Mouse (Mus musculus) embryo, embryonic 10.5 days (tissue): ENCODE data around the gene Gtf2h3.
"Not testable (repeated sequence)": the region's sequence is repeated elsewhere in the genome, so short reads cannot be mapped to it uniquely, and the experiment has no call there.

ENCODE experiments used
- DNase-seq: peaks from one replicate; pipeline ENCODE4 v3.0.0-alpha.2; 2015; ENCODE audit warnings: low spot score

Gtf2h3 gene

DNA sequence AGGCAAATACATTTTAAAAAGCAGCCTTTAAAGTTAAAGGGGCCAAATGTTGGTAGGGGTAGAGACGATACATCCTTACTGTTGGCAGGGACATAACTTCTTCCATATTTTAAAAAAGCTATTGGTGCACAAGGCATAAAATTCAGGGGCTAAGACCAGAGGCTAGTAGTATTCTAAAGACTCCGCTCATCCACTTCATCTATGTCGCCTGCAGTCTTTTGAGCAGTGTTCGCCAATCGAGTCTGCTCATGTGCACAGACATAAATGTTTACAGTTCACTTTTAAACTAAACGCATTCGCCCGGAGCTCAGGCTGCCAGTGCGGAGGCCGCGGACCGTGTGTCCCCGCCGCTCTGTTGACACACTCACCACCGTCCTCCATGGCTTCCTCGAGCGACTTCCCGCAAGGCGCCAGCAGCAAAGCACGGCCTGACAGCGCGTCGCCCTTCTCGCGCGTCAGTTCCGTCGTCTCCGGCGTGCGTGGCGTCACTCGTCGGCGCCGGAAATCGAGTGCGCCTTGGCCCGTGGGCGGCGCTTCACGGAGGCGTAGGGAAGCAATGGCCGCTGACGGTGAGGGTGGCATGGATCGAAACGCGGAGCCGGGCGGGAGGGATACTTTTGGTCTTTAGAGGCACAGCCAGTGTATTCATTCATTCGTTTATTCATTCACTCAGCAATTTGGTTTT, at the start of gene Gtf2h3, which contains the start of gene Eif2b1:
Gene Gtf2h3 (plus strand): TSS at position 508 of the 685 bp plus-strand sequence.
Gene Eif2b1 (minus strand): TSS at position 499 of the 685 bp plus-strand sequence.
- DNase-seq, result peak; percentile 96

DNA sequence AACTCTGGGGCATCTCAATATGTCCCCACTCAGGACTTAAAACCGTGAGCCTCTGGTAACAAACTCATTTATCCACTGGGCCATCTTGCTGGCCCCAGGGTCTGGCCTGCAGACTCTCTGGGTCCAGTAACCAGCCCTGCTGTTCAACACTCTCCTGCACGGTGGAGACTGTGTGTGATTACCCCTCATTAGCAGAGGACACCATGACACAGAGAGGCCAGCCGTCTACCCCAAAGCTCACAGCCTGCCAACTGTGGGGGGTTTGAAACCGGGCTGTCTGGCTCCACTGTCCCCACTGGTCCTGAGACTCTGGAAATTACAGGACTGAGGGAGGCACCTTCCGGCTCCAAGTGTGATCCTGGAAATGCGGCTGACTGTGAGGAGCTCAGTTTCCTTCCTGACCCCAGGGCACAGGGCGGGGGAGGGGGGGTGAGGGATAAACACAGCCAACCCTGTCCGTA, 49.7 kb upstream of the Gtf2h3 start:
- DNase-seq, result no peak

DNA sequence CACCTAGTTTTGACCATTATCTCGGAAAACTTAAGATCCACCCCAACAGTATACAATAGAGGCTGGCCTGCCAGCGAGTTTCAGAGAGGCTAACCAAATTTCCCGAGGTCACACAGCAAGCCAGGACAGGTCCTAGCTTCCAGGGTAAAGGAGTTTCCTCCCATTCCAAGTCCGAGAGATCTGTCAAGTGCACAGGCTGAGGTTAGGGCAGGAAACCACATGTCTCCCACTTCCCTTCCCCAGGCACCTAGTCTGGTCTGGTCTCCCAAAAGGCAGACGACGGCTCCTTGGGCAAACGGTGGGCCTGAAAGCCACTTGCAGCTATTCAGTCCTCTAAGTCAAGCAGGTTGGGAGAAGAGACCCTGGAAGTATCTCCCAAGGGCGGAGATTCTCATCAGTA, 49.2 kb upstream of the Gtf2h3 start:
- no peak for DNase-seq

DNA sequence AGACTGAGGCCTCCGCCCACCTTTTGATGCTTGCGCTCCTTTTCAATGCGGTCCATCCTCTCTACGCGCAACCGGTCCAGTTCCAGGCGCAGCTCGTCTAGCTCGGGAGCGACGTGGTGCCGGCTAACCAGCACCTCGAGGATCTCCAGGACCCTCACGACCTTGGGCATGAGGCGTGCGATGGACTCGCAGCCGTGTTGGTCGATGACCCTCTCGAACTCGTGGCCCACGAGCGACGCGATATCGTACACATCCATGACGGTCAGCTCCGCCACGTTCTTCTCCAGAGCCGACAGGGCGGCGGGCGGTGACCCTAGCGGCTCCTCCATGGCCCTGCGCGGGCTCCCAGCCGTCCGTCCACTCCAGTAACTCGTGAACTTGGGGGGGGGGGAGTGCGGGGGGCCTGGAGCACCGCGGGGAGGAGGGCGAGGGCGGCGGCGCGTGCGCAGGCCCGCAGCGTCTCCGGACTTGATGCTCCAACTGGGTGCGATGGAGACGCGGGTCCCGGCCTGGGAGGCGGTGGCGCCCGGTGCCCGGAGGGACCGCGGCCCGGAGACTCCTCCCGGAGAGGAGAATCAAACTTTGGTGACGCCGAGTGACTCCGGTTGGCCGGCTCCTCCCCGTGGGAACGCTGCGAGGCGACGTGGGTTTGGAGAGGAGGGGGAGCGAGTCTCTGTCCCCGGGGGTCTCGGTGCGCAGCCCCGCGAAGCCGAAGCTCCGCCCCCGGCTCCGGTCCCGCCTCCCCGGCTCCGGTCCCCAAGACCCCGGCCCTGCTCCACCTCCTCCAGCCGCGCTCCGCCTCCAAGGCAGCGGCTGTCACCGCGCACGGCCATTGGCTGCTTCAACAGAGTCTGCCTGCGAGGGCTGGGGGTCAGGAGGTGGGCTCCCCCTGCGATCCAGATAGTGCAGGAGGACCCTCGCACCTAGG, 48.0 kb upstream of the Gtf2h3 start, which contains the start of gene Rilpl1:
Gene Rilpl1 (minus strand): TSS at position 737 of the 928 bp plus-strand sequence.
- peak; percentile 93 for DNase-seq

DNA sequence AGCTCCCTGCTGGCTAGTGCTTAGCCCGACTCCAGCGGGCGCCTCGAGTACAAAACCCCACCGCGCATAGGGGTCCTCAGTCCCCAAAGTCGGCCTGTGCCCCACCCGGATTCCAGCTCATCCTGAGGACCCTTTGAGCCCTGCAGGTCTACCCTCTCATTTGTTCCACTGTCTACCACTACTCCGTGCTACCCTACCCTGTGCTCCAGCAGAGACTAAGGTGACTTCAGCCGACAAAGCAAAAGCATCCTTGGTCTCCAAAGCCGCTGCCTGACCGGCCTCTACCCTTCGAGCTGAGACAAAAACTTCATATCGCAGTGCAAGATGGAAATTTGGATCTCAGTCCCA, 47.4 kb upstream of the Gtf2h3 start:
- DNase-seq, result no peak

DNA sequence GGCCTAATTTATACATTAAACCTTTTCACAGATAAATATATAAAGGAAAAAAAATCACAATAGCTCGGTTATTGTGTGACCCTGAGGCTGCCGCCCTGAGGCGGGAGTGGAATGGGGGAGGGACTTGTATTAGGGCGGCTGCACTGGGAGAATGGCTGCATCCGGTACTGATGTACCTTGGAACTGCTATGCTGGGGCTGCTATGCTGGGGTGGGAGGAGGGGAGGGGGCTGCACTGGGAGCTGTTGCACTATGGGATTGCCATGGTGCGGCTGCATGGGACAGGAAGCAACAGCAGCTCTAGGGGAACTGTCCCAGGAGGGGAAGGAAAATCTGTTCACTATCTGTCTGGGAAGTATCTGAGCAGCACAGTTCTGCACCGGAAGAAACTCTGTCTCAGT, 46.5 kb upstream of the Gtf2h3 start:
- DNase-seq, result no peak

DNA sequence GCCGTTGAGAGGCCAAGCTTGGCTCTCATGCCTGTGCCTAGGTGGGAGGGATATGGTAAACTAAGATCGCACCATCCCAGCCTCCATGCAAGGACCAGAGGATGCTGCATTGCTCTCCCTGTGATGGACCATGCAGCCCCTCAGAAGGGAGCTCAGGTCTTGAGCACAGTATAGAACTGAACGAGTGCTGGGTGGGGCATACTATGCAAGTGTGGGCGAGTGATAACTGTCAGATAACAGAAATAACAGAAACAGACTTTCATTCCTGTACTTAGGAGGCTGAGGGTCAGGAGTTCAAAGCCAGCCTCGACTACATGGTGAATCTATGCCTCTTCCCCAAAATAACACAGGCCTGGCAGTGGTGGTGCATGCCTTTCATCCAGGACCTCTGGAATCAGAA, 43.9 kb upstream of the Gtf2h3 start:
- no peak for DNase-seq

DNA sequence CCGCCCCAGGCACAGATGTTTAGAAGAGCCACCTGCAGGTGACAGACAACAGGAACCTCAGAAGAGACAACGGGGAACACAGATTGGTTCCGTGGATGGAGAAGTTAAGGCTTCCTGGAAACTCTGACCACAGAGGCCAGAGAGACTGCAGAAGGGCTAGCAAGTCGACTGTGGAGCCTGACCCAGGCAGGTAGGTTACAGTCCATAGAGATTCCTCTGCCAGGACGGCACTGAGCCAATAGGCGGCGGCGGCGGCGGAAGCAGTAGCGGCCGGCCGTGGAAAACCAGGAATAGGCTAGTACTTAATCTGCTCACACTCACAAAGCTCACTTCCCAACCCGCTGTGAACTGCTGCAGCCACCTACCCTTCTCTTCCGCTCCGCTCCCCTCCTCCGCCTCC, 42.2 kb upstream of the Gtf2h3 start:
- peak; percentile 46 for DNase-seq

DNA sequence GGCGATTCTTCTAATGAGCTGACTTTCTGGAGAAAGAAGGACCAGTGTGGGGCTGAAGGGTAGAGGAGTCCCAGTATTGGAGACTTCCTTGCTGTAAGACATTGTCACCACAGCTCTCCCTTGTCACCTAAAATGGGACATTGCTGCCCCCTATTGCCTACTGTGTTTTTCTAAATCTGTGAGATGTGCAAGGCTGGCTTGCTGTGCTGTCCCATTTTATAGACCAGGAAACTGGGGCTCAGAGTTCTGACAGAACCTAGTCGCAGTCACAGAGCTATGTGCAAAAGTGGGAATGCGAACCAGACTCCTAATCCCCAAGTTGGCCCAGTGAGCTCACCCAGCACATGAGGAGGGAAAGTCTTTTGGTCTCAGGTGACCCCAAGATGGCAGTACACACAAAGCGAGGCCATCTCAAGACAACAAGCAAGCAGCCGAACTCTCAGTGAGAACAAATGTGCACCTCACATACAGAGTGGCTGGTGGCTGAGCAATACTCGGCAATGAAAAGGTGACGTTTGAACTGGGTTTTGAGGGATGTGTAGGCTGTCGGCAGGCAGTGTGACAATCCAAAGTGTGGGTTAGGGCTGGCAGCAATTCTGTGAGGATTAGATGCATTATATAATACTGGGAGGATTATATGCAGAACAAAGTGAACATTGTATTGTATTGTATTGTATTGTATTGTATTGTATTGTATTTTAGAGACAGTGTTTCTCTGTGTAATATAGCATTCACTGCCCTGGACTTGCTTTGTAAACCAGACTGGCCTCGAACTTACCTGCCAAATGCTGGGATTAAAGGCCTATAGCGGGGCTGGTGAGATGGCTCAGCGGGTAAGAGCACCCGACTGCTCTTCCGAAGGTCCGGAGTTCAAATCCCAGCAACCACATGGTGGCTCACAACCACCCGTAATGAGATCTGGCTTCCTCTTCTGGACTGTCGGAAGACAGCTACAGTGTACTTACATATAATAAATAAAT, 39.8 kb upstream of the Gtf2h3 start:
- peak; percentile 74 for DNase-seq

DNA sequence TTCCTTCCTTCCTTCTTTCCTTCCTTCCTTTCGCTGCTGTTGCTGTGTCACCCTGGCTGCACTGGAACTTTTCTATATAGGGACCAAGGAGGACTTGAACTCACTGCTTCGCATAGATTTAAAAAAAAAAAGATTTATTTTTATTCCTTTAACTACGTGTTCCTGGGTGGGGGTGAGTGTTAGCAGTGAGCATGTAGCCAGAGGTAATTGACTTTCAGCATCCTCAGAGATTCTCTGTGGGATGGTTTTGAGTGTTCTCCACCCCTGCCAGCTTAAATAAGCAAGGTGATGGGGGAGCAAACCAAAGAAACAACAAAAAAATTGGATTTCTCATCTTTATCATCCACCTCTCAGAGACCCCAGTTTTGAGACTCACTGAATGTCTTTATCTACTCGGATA, 39.0 kb upstream of the Gtf2h3 start:
- DNase-seq, result no peak

DNA sequence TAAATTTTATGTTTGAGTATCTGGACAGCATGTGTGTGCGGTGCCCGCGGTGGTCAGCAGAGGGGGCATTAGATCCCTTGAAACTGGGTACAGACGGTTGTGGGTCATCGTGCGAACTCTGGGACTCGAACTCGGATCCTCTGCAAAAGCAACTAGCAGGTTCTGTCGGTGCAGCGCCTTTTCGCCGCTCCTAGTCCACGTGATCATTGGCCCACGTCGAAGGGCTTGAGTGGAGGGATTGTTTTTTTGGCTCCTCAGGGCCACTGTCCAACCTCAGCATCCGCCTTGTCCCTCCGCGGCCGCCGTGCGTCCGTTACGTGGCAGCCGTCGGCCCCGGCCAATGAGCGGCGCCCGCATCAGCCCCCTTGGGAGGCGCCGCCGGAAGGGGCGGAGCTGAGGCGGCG, 38.6 kb upstream of the Gtf2h3 start, which contains the start of gene Tmed2:
Gene Tmed2 (plus strand): TSS at position 313 of the 404 bp plus-strand sequence.
- peak; percentile 97 for DNase-seq

DNA sequence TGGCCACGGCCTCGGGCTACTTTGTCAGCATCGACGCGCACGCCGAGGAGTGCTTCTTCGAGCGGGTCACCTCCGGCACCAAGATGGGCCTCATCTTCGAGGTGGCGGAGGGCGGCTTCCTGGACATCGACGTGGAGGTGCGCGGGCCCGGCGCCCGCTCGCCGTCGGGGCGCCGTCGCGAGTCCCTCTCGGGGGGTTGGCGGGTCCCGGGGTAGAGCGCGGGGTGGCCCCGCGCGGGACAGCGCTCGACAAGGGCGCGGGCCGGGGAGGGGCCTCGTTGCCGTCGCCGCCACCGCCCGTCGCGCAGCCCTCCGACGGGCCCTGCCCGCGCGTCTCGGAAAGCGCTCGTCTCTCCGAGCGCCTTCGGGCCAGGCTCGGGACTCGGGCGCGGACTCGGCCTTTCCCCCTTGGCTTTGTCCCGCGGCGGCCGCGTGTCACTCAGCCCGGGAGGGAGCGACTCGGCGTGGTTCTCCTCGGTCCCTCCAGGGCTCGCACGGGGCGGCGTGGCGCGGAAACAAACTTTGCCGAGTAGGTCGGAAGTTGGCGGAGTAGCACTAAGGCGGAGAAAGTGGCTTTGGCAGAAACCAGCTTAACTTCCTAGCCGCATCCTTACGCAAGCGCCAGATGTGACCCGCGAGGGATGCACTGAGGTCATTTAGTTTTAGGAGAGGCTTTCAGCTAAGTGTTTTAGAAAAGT, 37.9 kb upstream of the Gtf2h3 start:
- DNase-seq, result no peak

DNA sequence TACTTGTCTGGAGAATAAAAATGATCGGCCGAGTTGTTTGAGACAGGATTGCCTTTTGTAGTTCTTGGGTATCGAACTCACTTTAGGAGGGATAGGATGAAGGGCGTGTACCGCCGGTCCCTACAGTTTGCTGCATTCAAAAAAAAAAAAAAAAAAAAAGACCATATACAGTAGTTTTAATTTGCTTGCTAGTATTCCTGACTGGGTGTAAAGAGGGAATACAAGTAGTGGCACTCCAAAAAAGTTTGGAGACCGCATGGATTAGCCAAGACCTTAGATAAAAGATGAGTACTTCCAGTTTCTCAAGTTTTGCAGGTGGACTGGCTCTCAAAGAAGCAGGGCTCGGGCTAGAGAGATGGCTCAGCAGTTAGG, 37.4 kb upstream of the Gtf2h3 start:
- DNase-seq, result no peak

DNA sequence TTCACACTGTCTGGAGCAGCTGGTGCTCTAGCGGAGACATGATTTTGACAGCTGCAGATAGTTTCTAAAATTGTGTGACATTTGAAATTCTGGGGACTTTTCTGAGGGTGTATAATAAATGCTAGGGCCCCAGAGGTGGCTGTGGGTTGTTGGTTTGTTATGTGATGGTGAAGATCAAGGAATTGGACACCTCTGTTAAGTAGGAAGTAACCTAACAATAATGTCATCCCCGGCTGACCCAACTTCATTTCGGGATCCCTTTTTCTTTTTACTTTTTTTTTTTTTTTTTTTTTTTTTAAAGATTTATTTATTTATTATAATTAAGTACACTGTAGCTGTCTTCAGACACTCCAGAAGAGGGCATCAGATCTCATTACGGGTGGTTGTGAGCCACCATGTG, 28.2 kb upstream of the Gtf2h3 start:
- not testable (repeated sequence) for DNase-seq

DNA sequence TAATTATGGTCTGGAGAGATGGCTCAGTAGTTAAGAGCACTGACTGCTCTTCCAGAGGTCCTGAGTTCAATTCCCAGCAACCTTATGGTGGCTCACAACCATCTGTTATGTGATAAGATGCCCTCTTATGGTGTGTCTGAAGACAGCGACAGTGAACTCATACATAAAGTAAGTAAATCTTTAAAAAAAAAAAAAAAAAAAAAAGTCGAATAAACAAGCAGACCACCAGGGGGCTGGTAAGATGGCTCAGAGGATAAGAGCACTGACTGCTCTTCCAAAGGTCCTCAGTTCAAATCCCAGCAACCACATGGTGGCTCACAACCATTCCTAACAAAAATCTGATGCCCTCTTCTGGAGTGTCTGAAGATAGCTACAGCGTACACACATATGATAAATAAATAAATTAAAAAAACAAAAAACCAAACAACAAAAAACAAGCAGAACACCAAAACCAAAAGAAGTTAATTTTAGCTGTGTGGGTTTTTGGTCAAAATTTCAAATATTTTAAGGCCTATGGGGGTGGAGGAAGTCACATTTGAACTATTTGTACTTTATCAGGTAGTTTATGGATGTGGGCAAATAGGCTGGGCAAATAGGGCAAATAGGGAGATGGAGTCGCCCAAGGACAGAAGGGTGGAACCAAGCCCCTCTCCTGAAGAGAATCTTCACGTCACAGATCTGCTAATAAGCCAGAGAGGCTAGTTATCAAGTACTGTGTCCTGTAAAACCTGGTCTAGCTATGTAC, 27.4 kb upstream of the Gtf2h3 start:
- not testable (repeated sequence) for DNase-seq

DNA sequence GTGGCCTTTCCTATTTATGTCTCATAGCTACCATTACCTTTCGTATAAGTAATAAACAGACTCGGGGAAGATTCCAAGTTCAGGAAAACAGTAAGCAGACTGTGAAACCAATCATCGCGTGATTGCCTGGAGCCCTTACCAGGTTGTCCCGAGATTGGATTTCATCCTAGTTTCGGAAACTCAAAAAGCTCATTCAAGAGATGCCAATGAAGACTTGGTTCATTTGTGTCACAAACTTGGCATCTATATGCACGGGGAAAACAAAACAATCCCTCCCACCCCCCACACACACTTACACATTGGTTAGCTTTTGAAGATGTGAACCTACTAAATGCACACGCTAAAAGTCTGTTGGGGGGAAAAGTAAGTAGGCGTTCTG, 26.9 kb upstream of the Gtf2h3 start:
- DNase-seq, result no peak

DNA sequence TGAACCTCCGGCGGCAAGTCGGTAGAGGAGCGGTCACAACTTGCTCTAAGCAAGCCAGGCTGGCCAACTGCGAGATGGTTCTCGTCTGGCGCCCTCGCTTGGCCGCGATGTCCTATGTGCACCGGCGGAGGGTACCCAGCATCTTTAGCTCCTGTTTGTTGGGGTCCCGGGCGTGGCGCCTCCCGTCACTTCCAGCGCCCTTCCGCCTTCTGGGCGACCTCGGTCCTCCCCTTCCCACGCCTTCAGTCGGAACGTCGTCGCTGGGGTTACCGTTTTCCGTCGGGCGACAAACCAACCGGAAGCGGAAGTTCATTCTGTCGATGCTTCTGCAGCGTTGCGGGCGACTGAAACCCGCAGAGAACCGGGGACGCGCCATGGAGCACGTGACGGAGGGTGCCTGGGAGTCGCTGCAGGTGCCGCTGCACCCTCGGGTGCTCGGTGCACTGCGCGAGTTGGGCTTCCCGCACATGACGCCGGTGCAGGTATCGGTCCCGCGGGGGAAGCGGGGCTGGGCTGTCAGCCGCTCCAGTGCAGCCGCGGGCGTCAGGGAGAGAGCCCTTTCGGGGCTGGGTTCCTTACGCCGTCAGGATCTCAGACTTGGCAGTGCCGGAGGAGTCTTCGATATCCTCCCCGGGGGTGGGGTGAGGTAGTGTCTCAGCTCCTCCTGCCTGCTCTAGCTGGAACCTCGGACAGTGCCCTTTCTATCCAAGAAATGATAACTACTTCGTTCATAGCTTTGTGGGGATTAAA, 26.2 kb upstream of the Gtf2h3 start, which contains the start of gene Ddx55:
Gene Ddx55 (plus strand): TSS at position 307 of the 750 bp plus-strand sequence.
- peak; percentile 97 for DNase-seq

DNA sequence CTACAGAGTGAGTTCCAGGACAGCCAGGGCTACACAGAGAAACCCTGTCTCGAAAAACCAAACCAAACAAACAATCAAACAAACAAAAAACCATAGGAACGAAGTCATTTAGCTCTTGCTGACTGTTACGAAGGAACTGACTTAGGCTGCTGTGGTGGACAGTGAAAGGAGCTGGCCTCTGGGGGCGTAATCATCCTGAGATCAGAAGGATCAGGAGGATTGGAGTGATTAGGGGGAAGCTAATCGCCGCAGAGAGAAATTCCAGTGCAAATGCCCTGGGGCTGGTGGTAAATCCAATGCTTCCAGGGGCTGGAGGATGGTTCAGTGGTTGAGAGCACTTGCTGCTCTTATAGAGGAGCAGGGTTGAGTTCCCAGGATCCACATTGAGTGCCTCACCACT, 25.3 kb upstream of the Gtf2h3 start:
- no peak for DNase-seq

DNA sequence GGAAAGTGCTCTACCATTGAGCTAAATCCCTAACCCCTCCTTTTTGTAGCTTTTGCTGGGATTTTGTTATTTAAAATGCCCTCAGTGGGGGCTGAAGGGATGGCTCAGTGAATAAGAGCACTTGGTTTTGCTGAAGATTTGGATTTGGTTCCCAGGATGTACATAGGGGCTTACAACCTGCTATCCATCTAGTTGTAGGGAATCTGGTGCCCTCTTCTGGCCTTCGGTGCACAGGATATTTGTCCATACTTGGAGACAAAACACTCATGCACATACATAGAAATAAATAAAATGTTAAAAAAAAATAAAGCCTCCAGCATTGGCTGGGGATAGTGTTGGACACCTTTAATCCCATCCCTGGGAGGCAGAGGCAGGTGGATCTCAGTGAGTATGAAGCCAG, 23.8 kb upstream of the Gtf2h3 start:
- peak; percentile 48 for DNase-seq

DNA sequence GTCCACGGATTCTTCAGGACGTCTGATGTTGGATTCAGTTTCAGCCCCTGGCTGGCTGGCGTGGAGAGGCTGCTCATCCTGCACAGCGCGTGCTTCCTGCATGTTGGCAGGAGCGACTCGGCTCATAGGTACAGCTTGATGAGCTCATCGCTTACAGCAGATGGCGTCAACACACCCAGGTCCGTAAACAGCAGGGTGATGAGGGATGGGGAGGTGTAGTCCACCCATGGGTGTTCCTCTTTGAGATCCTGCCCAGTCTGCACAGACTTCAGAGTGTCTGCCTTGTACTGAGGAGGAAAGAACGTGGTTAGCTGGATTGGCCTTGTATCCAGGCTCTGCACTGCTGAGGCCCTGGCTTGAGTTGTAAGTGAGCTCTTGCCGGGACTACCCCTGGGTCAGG, 7.9 kb upstream of the Gtf2h3 start:
- no peak for DNase-seq
